Mouse (Mus musculus): ENCODE results near the gene Adgre5. TPM values are rescaled to one million over a fixed set of nuclear protein-coding genes. Genes with fewer than 3 reads are reported as not detected.

Adgre5 gene
- total RNA-seq, 2 experiments from 2014 or later, result 7.4 to 11.0 TPM

DNA sequence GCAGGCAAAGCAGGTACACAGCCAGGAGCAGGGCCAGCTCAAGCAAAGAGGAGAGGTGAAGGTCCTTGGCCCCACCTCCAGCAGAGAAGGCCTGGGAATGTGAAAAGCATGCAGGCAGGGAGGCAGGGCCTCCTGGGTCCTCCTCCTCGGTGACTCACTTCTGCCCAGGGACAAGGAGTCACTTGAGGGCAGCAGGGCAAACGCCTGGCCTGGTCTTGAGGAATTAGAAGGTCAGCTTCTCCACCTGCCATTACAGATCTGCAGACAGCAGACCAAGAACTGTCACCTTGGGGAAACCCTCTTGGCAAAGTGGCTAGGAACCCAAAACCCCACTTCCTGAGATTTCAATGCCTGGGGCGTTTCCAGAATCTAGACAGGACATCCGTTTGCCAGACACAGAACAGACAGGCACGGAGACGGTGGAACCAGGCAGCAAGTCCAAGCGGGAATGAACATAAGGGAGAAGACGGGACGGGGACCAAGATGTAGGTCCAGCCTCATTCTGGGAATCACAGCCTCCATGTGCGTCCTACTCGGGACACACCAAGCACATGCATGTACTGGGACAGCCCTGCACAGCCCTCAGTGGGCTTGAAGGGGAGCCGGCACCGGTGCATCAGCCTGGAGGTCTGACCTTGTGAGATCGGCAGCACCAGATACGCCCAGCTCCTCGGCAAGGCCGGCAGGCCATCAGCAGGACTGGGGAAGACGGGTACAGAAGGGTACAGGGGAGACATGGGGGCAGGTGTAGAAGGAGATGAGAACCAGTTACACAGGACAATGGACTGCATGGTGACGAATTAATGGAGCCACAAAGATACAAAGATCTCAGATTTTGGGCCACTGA is 43.5 kb downstream of the Adgre5 start:
- no peak for DNase-seq (ENCODE audit: extremely low spot score in 1 of 2, low spot score in 1 of 2)

DNA sequence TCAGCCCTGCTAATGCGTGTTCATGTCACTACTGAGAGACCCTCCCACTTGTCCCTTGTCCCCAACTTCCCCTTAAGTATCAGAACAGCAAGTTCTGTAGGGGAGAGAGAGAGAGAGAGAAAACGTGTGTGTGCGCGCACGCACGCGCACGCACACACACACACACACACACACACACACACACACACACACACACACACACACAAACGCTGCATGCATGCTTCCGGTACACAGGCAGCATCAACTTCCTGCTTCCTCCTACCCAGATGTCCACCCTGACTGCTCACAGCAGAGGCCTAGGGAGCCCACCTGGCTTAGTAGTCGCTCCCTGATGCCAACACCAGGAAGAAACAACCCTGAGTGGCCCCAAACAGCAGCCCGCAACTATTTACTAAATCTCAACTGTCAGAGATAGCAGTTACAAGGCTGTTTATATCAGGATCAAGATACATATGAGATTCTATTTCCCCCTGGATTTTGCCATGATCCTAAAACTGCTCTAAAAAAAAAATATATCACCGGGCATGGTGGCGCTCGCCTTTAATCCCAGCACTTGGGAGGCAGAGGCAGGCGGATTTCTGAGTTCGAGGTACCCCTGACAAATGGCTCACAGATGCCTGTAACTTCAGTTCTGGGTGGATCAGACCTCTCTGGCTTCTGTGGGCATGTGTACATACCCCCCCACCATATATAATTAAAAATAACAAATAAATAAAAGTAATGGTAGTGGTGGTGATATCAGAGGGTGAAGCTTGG is 45.6 kb downstream of the Adgre5 start:
- no peak for DNase-seq (ENCODE audit: extremely low spot score in 1 of 2, low spot score in 1 of 2)

DNA sequence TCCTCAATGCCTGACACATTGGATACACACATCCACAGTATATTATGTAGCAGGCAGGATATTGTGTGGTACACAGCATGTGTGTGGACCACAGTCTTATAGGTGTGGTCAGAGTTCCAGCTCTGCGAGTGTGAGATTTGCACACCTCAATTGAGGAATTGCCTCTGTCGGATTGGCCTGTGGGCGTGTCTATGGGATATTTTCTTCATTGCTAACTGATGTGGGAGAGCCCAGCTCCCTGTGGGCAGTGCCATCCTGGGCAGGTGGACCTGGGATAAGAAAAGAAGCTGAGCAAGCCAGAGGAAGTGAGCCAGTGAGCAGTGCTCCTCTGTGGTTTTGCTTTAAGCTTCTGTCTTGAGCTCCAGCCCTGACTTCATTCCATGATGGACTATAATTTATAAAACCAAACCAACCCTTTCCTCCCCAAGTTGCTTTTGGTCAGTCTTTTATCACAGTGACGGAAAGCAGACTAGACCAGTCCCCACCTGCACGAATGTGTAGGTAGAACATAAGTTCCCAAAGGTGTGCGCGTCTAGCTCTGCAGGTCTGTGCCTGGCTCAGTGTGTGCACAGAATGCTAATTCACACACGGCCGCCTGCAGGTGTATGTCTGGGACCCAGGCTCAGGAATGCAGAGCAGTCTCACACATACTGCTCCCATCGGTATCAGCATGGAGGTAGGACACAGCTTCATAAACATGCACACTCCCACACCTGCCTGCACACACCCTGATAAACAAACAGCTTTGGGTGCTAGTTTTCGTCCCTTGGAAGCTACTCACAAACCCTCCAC is 46.6 kb downstream of the Adgre5 start:
- no peak for DNase-seq (ENCODE audit: extremely low spot score in 1 of 2, low spot score in 1 of 2)

DNA sequence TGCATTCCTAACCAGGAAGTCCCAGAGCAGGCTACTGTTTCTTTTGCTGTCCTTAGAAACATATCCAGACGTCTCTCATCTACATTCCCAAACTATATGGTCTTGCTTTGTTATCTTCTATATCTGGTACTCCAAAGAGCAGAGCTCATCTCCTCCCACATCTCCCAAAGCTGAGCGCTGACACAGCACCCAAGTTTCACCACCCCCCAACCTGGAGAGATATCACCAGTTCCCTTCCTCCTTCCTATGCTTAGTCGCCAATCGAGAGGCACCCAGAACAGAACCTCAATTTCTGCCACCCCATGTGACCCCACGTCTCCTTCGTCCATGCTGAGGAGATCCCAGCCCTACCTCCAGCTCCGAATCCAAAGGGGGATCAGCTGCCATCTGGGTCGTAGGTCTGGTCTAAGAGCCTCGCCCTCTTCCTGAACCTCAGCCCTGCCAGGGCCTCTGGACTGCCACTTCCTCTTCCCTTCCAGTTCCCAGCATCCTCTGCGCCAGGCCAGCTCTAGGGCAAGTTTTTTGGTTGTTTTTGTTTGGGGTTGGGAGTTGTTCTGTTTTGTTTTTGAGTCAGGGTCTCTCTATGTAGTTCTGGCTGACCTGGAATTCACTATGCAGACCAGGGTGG is 47.4 kb downstream of the Adgre5 start:
- no peak for DNase-seq (ENCODE audit: extremely low spot score in 1 of 2, low spot score in 1 of 2)

DNA sequence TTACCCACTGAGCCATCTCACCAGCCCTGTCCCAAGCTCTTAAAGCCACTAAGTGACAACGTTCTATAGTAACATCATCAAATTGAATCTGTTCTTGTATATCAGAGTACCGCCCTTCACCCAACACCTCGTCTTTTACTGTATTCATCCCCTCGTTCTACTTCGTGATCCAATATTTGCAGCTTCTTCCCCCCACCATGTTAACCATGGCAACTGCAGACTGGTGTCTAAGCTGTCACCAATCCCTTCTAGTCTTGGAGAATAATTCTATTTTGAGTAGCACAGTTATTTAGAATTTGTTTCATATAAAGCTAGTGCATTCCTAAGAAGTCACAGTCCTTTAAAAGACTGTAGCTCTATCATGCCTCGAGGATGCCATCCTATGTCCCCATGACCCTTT is 51.9 kb downstream of the Adgre5 start:
- DNase-seq (ENCODE audit: extremely low spot score in 1 of 2, low spot score in 1 of 2), result no peak

DNA sequence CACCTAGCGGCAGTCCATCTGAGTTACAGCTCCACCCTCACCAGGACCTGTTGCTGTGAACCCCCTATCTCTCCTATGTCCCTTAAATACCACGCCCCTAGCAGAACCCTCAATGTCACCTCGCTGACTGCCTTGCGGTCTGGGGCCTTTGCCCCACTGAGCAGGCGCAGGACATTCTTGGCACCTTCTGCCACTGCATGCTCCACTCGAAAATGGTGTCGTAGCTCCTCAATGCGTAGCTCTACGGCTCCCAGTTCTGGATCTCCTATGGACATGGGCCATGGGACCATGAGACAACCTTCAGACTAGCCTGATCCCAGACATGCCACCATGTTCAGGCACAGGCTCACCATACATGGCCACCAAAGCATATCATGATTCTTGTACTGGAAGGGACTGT is 56.6 kb downstream of the Adgre5 start:
- DNase-seq (ENCODE audit: extremely low spot score in 1 of 2, low spot score in 1 of 2), result no peak

DNA sequence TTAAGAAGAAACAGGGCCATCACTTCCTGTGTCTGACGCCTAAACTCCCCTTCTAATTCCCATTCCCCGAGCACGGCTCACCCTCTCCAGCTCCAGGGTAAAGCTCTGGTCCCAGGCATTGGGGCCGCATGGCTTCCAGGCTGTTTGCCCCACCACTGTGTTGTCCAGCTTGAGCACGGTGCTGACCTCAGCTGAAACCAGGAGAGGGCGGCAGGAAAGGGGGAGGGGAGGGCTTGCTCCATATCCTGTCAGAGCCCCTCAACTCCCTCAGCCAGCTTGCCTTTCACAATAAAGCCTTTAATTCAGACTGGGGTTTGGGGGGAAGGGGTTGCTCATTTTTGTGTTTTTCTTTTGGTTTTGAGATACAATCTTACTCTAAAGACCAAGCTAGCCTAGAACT is 60.0 kb downstream of the Adgre5 start:
- no peak for DNase-seq (ENCODE audit: extremely low spot score in 1 of 2, low spot score in 1 of 2)

DNA sequence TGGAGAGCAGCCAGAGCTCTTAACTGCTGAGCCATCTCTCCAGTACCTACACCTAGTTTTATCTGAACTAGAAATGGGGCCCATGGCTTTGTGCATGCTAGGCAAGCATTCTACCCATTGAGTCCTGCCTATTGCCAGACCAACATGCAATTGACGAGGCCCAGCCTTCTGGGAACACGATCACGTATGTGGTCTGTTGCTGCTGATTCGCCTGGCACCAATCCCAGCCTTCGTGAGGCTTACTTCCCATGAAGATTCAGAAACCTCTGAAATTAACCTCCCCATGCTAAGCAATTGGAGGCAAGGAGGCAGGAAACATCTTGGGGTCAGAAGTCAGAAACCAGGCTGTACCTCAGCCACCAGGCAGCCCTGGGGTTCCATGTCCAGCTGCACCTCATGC is 60.5 kb downstream of the Adgre5 start:
- no peak for DNase-seq (ENCODE audit: extremely low spot score in 1 of 2, low spot score in 1 of 2)

DNA sequence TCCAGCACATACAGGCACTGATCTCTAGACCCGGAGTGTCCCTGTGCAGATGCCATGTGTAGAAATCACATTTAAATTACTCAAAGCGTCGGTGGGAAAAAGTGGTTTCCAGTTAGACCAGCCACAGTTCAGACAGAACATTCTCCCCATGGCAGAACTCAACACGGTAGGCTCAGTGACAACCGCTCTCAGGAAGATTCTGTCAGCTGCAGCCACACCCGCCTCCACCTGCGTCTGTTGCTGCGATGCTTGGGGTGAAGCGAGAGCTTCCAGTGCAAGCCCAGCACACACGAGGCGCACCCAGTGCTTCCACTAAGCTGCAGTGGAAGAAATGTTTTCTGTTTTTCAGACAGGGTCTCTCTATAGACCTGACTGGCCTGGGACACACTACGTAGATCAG is 61.3 kb downstream of the Adgre5 start:
- no peak for DNase-seq (ENCODE audit: extremely low spot score in 1 of 2, low spot score in 1 of 2)

DNA sequence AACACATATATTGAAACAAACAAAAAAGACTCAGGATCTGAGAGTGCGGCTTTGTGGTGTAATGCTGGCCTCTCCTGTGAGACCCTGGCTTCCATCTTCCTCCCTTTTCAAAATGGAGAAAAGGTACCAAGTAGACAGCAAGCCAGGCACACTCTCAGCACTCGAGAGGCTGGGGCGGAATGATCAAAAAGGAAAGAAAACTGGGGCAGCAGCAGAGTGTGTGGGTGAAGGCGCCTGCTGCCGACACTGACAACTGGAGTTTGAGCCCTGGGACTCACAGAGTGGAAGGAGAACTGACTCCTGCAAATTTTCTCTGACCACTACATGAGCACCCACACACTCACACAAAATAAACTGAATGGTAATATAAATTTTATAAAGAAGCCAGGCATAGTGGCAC is 66.6 kb downstream of the Adgre5 start:
- no peak for DNase-seq (ENCODE audit: extremely low spot score in 1 of 2, low spot score in 1 of 2)

Small RNA genes within 50 kb of the gene (microRNA-seq; reads per million reads assigned to microRNA genes)
- 0 to 0.55 reads per million in 2 experiments for gene Mir1668

Other genes with a start within 250 kb of the Adgre5 start
- gene Olfr370, start 205.5 kb downstream of the Adgre5 start, total RNA-seq (2021), result not detected
- 100 to 1,000 TPM; 140 to 161 TPM for gene Ndufb7, start 174.7 kb downstream of the Adgre5 start, total RNA-seq (2021)
- gene Tecr, start 133.4 kb downstream of the Adgre5 start, total RNA-seq (2021), result 100 to 1,000 TPM; 510 to 556 TPM
- gene Dnajb1, start 133.1 kb downstream of the Adgre5 start, total RNA-seq (2021), result 10 to 100 TPM; 30.0 to 40.0 TPM
- 10 to 100 TPM; 67.7 to 69.2 TPM for gene Gipc1, start 88.6 kb downstream of the Adgre5 start, total RNA-seq (2021)
- gene Ptger1, start 74.6 kb downstream of the Adgre5 start, total RNA-seq (2021), result 1 to 10 TPM; 1.3 to 1.6 TPM
- gene Pkn1, start 42.1 kb downstream of the Adgre5 start, total RNA-seq (2021), result 10 to 100 TPM; 42.2 to 57.6 TPM
- 10 to 100 TPM; 14.4 to 17.2 TPM for gene Ddx39, start 26.1 kb downstream of the Adgre5 start, total RNA-seq (2021)
- gene Adgrl1, start 158.8 kb upstream of the Adgre5 start, total RNA-seq (2021), result 100 to 1,000 TPM; 315 to 348 TPM
- under 1 TPM; 0.49 to 0.54 TPM for gene Gm10644, start 213.9 kb upstream of the Adgre5 start, total RNA-seq (2021)
- gene Asf1b, start 214.2 kb upstream of the Adgre5 start, total RNA-seq (2021), result 1 to 10 TPM in 1 of 2 experiments, under 1 TPM in 1; 0.39 to 1.2 TPM
- gene Prkaca, start 231.7 kb upstream of the Adgre5 start, total RNA-seq (2021), result 100 to 1,000 TPM; 257 to 273 TPM